Mouse (Mus musculus): ENCODE measurements at regions not wholly inside any gene's neighbourhood (a gene's known extent, or its start where the extent isn't known, plus 50 kb on each side); places are given as distances from the start of the nearest gene placed in this dataset.

DNA sequence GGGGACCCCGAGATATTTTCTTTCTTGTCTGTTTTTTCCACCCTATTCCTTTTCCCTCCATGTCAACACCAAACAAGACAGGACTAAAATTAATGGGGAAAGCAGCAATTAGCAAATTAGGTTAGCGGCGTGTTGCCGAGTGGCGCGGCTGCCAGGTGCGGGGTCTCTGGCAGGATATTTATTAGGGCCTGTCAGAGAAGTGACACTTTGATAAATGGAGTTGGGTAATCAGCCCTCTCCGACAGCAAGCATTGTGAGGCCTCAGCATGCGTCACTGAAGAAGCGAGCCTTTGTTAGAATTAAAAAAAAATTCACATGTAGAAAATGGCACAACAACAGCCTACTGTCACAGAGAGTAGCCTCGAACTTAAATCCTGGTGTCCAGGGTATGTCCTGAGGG lies 162.3 kb downstream of the Dhx35 start:
- Histone ChIP-seq H3K4me1 (ENCODE audit: insufficient read depth, low read depth, low read length) (no peaks in the 10 kb centered on the region), H3K27me3 (ENCODE audit: insufficient read depth, low read length) (no peaks in the 10 kb centered on the region), H3K4me3 (ENCODE audit: low read depth, low read length) (no peak overlapping the region), H3K9me3 (replicated peaks) (peaks cover 51% of the 10 kb centered on the region), H3K36me3 (replicated peaks) (no peaks in the 10 kb centered on the region)
- TF ChIP-seq TAL1 (conservative IDR thresholded peaks at IDR 0.05; ENCODE audit: low read depth, low read length): no peak
- TF ChIP-seq POLR2AphosphoS5 (IDR thresholded peaks at IDR 0.05; ENCODE audit: insufficient replicate concordance, low read depth, low read length): no peak
- TF ChIP-seq GATA2 (IDR thresholded peaks at IDR 0.05; ENCODE audit: borderline replicate concordance, low read depth, low read length): no peak
- TF ChIP-seq GATA1 (IDR thresholded peaks at IDR 0.05; ENCODE audit: borderline replicate concordance, low read length): no peak
- no peak for TF ChIP-seq CTCF (IDR thresholded peaks at IDR 0.05; ENCODE audit: low read depth, low read length)
- no peak for ATAC-seq (ENCODE audit: extremely low read depth, insufficient number of reproducible peaks, low FRiP score, poor library complexity, severe bottlenecking)
- DNase-seq (ENCODE audit: low spot score): no peak

GRCm38 (mm10) chr2:158965003-158965665 lies 170.5 kb downstream of the Dhx35 start:
- Histone ChIP-seq H3K9me3 (replicated peaks) (peaks cover 40% of the 10 kb centered on the region), H3K36me3 (replicated peaks) (no peaks in the 10 kb centered on the region), H3K4me1 (ENCODE audit: insufficient read depth, low read depth, low read length) (no peaks in the 10 kb centered on the region), H3K27me3 (ENCODE audit: insufficient read depth, low read length) (no peaks in the 10 kb centered on the region), H3K4me3 (ENCODE audit: low read depth, low read length) (no peak overlapping the region)
- no peak for DNase-seq (ENCODE audit: low spot score)
- ATAC-seq (ENCODE audit: extremely low read depth, insufficient number of reproducible peaks, low FRiP score, poor library complexity, severe bottlenecking): no peak
- no peak for TF ChIP-seq TAL1 (conservative IDR thresholded peaks at IDR 0.05; ENCODE audit: low read depth, low read length)
- no peak for TF ChIP-seq GATA2 (IDR thresholded peaks at IDR 0.05; ENCODE audit: borderline replicate concordance, low read depth, low read length)
- TF ChIP-seq CTCF (IDR thresholded peaks at IDR 0.05; ENCODE audit: low read depth, low read length): no peak
- TF ChIP-seq POLR2AphosphoS5 (IDR thresholded peaks at IDR 0.05; ENCODE audit: insufficient replicate concordance, low read depth, low read length): no peak
- no peak for TF ChIP-seq GATA1 (IDR thresholded peaks at IDR 0.05; ENCODE audit: borderline replicate concordance, low read length)

DNA sequence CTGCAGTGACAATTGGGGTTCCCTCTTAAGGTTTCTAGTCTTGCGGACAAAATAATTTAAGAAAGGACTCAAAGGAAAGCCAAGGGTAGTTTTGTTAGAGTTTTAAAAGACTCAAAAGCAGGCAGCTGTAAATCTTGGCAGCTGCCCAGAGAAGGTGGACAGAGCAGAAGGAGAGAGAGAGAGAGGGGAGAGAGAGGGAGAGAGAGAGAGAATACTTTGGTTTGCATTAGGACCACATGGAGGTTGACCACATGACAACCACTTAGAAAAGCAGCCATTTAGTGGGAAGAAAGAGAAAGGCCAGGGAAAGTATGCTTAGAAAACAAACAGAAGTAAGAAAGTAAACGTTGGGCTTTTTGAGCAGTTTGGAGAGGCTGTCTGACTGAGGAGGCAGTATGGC lies 177.6 kb downstream of the Dhx35 start:
- Histone ChIP-seq H3K9me3 (replicated peaks) (peaks cover 48% of the 10 kb centered on the region), H3K36me3 (replicated peaks) (no peaks in the 10 kb centered on the region), H3K27me3 (ENCODE audit: insufficient read depth, low read length) (no peaks in the 10 kb centered on the region), H3K4me1 (ENCODE audit: insufficient read depth, low read depth, low read length) (no peaks in the 10 kb centered on the region), H3K4me3 (ENCODE audit: low read depth, low read length) (no peak overlapping the region)
- DNase-seq (ENCODE audit: low spot score): no peak
- TF ChIP-seq POLR2AphosphoS5 (IDR thresholded peaks at IDR 0.05; ENCODE audit: insufficient replicate concordance, low read depth, low read length) (no peak), CTCF (IDR thresholded peaks at IDR 0.05; ENCODE audit: low read depth, low read length) (no peak), GATA2 (IDR thresholded peaks at IDR 0.05; ENCODE audit: borderline replicate concordance, low read depth, low read length) (no peak), GATA1 (IDR thresholded peaks at IDR 0.05; ENCODE audit: borderline replicate concordance, low read length) (no peak), TAL1 (conservative IDR thresholded peaks at IDR 0.05; ENCODE audit: low read depth, low read length) (no peak)
- ATAC-seq (ENCODE audit: extremely low read depth, insufficient number of reproducible peaks, low FRiP score, poor library complexity, severe bottlenecking): no peak

- DNase-seq (ENCODE audit: low spot score): no peak
- Histone ChIP-seq H3K4me1 (ENCODE audit: insufficient read depth, low read depth, low read length) (no peaks in the 10 kb centered on the region), H3K36me3 (replicated peaks) (no peaks in the 10 kb centered on the region), H3K27me3 (ENCODE audit: insufficient read depth, low read length) (no peaks in the 10 kb centered on the region), H3K9me3 (replicated peaks) (peaks cover 52% of the 10 kb centered on the region), H3K4me3 (ENCODE audit: low read depth, low read length) (no peak overlapping the region)
- no peak for ATAC-seq (ENCODE audit: extremely low read depth, insufficient number of reproducible peaks, low FRiP score, poor library complexity, severe bottlenecking)
- TF ChIP-seq GATA2 (IDR thresholded peaks at IDR 0.05; ENCODE audit: borderline replicate concordance, low read depth, low read length) (no peak), POLR2AphosphoS5 (IDR thresholded peaks at IDR 0.05; ENCODE audit: insufficient replicate concordance, low read depth, low read length) (no peak), TAL1 (conservative IDR thresholded peaks at IDR 0.05; ENCODE audit: low read depth, low read length) (no peak), GATA1 (IDR thresholded peaks at IDR 0.05; ENCODE audit: borderline replicate concordance, low read length) (no peak), CTCF (IDR thresholded peaks at IDR 0.05; ENCODE audit: low read depth, low read length) (no peak)
Measured at GRCm38 (mm10) chr2:158985529-158986148, 191.0 kb downstream of the Dhx35 start.

- TF ChIP-seq POLR2AphosphoS5 (IDR thresholded peaks at IDR 0.05; ENCODE audit: insufficient replicate concordance, low read depth, low read length): no peak
- TF ChIP-seq GATA1 (IDR thresholded peaks at IDR 0.05; ENCODE audit: borderline replicate concordance, low read length): no peak
- TF ChIP-seq CTCF (IDR thresholded peaks at IDR 0.05; ENCODE audit: low read depth, low read length): no peak
- TF ChIP-seq GATA2 (IDR thresholded peaks at IDR 0.05; ENCODE audit: borderline replicate concordance, low read depth, low read length): no peak
- TF ChIP-seq TAL1 (conservative IDR thresholded peaks at IDR 0.05; ENCODE audit: low read depth, low read length): no peak
- H3K9me3 ChIP-seq (replicated peaks): peaks cover 56% of the 10 kb centered on the region
- no peaks in the 10 kb centered on the region for H3K36me3 ChIP-seq (replicated peaks)
- no peaks in the 10 kb centered on the region for H3K4me1 ChIP-seq (ENCODE audit: insufficient read depth, low read depth, low read length)
- no peak overlapping the region for H3K4me3 ChIP-seq (ENCODE audit: low read depth, low read length)
- DNase-seq (ENCODE audit: low spot score) (no peak), ATAC-seq (ENCODE audit: extremely low read depth, insufficient number of reproducible peaks, low FRiP score, poor library complexity, severe bottlenecking) (no peak)
- H3K27me3 ChIP-seq (ENCODE audit: insufficient read depth, low read length): no peaks in the 10 kb centered on the region
Measured at GRCm38 (mm10) chr2:159002481-159003186, 208.0 kb downstream of the Dhx35 start.

DNA sequence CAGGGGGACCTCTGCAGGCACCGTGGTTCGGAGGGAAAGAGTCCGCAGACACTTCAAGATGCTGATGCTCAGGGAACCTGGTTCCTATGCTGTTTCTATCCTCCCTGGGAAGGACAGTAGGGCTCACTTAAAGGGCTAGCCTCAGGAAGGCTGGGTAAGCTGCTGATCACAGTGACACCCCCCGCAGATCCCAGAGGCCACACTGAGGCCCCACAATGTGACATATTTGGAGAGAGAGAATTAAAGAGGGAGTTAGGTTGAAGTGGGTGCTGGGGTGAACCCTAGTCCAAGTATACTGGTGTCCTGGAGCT lies 208.5 kb downstream of the Dhx35 start:
- no peaks in the 10 kb centered on the region for H3K4me1 ChIP-seq (ENCODE audit: insufficient read depth, low read depth, low read length)
- H3K4me3 ChIP-seq (ENCODE audit: low read depth, low read length): no peak overlapping the region
- H3K9me3 ChIP-seq (replicated peaks): peaks cover 55% of the 10 kb centered on the region
- ATAC-seq (ENCODE audit: extremely low read depth, insufficient number of reproducible peaks, low FRiP score, poor library complexity, severe bottlenecking) (no peak), DNase-seq (ENCODE audit: low spot score) (no peak)
- no peaks in the 10 kb centered on the region for H3K27me3 ChIP-seq (ENCODE audit: insufficient read depth, low read length)
- no peaks in the 10 kb centered on the region for H3K36me3 ChIP-seq (replicated peaks)
- TF ChIP-seq GATA1 (IDR thresholded peaks at IDR 0.05; ENCODE audit: borderline replicate concordance, low read length): no peak
- TF ChIP-seq POLR2AphosphoS5 (IDR thresholded peaks at IDR 0.05; ENCODE audit: insufficient replicate concordance, low read depth, low read length): no peak
- no peak for TF ChIP-seq GATA2 (IDR thresholded peaks at IDR 0.05; ENCODE audit: borderline replicate concordance, low read depth, low read length)
- TF ChIP-seq TAL1 (conservative IDR thresholded peaks at IDR 0.05; ENCODE audit: low read depth, low read length): no peak
- no peak for TF ChIP-seq CTCF (IDR thresholded peaks at IDR 0.05; ENCODE audit: low read depth, low read length)

All from G1E (cell line).